8 mouse cellular contexts compared by ENCODE assay signal in the genomic region with DNA sequence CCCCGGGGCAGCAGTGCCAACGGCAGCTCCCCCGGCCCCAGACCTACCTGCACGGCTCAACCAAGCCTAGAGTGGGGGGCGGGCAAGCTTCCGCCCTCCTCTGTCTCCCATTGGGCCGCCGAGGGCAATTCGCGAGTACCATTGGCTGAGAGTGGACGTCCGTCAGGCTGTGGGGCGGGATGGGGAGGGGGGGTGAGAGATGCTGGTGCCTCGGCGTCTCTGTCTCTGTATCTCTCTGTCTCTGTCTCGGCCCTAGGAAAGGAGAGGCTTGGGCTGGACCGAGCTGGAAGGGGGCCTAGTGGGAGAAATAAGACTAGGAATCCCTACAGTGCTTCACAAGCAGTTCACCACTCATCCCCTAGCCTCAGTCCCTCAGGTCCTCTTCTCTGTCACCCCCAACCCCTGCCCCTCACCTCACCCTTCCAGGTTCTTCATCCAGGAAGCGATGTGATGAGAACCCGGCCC. TPM values are rescaled to one million over a fixed set of nuclear protein-coding genes. Genes with fewer than 3 reads are reported as not detected.
DNase-seq lines count a peak whose midpoint lies in the region; ATAC-seq and TF ChIP-seq lines count a peak whose summit lies in the region.

No protein-coding gene starts in this region.

- peaks cover 13% of the 10 kb centered on the region for H3K79me2 ChIP-seq in MEL (ENCODE audit: control insufficient read depth, insufficient read depth, low read length, poor library complexity)

- H3K9me3 ChIP-seq in MEL (replicated peaks; ENCODE audit: insufficient read depth, low read length), result no peaks in the 10 kb centered on the region
- no peaks in the 10 kb centered on the region for H3K9me3 ChIP-seq in forebrain, postnatal 0 days (ENCODE audit: low read length)
- H3K9me3 ChIP-seq in lung, embryonic 15.5 days, result no peaks in the 10 kb centered on the region

- DNase-seq in MEL (ENCODE audit: low read depth, low spot score), result peak; percentile 98
- DNase-seq in cerebellum, adult 2 months, result peak; percentile 93
- peak; percentile 96 for DNase-seq in forebrain, postnatal 0 days
- DNase-seq in heart, postnatal 4 days, result peak; percentile 94
- peak; percentile 80 to 89 for DNase-seq in layer of hippocampus, adult 8-10 months (ENCODE audit: low spot score in 2 of 2)
- DNase-seq in ovary, adult 18-20 months (ENCODE audit: low spot score), result peak; percentile 86
- peak; percentile 93 for DNase-seq in thymus, postnatal 0 days (ENCODE audit: low spot score)

- peaks cover 0 to 6% of the 10 kb centered on the region in 2 experiments; a peak in 3 of 4 replicates for H3K27me3 ChIP-seq in MEL (ENCODE audit: control insufficient read depth in 1 of 2, insufficient read depth in 2 of 2, low read length in 2 of 2)
- H3K27me3 ChIP-seq in cerebellum, adult 2 months (ENCODE audit: control insufficient read depth, insufficient read depth, low read length), result no peaks in the 10 kb centered on the region
- no peaks in the 10 kb centered on the region for H3K27me3 ChIP-seq in forebrain, postnatal 0 days (ENCODE audit: insufficient read depth, low read length)
- no peaks in the 10 kb centered on the region for H3K27me3 ChIP-seq in lung, embryonic 15.5 days

- no peak for TF ChIP-seq RAD21 in MEL (IDR thresholded peaks at IDR 0.05; ENCODE audit: low read depth, low read length)

- peak overlapping the region; percentile 73 to 88 for H3K4me3 ChIP-seq in MEL (ENCODE audit: control insufficient read depth in 1 of 2, insufficient read depth in 1 of 2, low read depth in 2 of 2, low read length in 2 of 2)
- H3K4me3 ChIP-seq in cerebellum, adult 2 months (replicated peaks; ENCODE audit: insufficient read depth, low read depth, low read length), result peak overlapping the region; percentile 99
- peak overlapping the region; percentile 96 for H3K4me3 ChIP-seq in forebrain, postnatal 0 days (ENCODE audit: low read depth, low read length)
- peak overlapping the region; percentile 98 for H3K4me3 ChIP-seq in lung, embryonic 15.5 days

- H3K36me3 ChIP-seq in MEL (ENCODE audit: control insufficient read depth in 1 of 2, insufficient read depth in 2 of 2, low read length in 2 of 2), result peaks cover 0 to 23% of the 10 kb centered on the region in 2 experiments
- no peaks in the 10 kb centered on the region for H3K36me3 ChIP-seq in forebrain, postnatal 0 days (ENCODE audit: insufficient read depth)
- H3K36me3 ChIP-seq in lung, embryonic 15.5 days, result peaks cover 3% of the 10 kb centered on the region; the same call in 1 of the 2 replicates

- TF ChIP-seq EP300 in MEL (IDR thresholded peaks at IDR 0.05; ENCODE audit: low read depth in 1 of 2, low read length in 2 of 2), result no peak

- peak; percentile 100 for ATAC-seq in forebrain, postnatal 0 days
- peak; percentile 100 for ATAC-seq in lung, embryonic 15.5 days (ENCODE audit: borderline replicate concordance, extremely low read depth, low FRiP score, low TSS enrichment)

- peak; percentile 68 to 77 for TF ChIP-seq POLR2A in MEL (IDR thresholded peaks at IDR 0.05; ENCODE audit: control insufficient read depth in 1 of 2, insufficient read depth in 1 of 2, low read depth in 1 of 2, low read length in 2 of 2, poor library complexity in 1 of 2)
- peak; percentile 64; the same call in 1 of the 2 replicates for TF ChIP-seq POLR2A in cerebellum, adult 2 months (IDR thresholded peaks at IDR 0.05; ENCODE audit: borderline replicate concordance, insufficient read depth, low read length)

- under 1% methylated on average over 19 of the region's 19 CpGs for WGBS in cerebellum, adult 2 months
- 1% methylated on average over 18 of the region's 19 CpGs for WGBS in forebrain, postnatal 0 days
- WGBS in lung, embryonic 15.5 days, result under 1% methylated on average over 16 of the region's 19 CpGs

- peak overlapping the region; percentile 81 for H3K4me2 ChIP-seq in forebrain, postnatal 0 days (ENCODE audit: low read depth)
- peak overlapping the region; percentile 79 for H3K4me2 ChIP-seq in lung, embryonic 15.5 days

- peak overlapping the region; percentile 31; the same call in 1 of the 2 replicates for H3K27ac ChIP-seq in MEL (ENCODE audit: control insufficient read depth, low read depth, low read length)
- H3K27ac ChIP-seq in cerebellum, adult 2 months (ENCODE audit: insufficient read depth, low read length), result peak overlapping the region; percentile 64
- peak overlapping the region; percentile 69 for H3K27ac ChIP-seq in forebrain, postnatal 0 days (ENCODE audit: low read depth, low read length)
- peak overlapping the region; percentile 52 for H3K27ac ChIP-seq in lung, embryonic 15.5 days

- H3K9ac ChIP-seq in MEL (ENCODE audit: control insufficient read depth, low read depth, low read length, poor library complexity, severe bottlenecking), result peak overlapping the region; percentile 80
- peak overlapping the region; percentile 92 for H3K9ac ChIP-seq in forebrain, postnatal 0 days
- peak overlapping the region; percentile 93 for H3K9ac ChIP-seq in lung, embryonic 15.5 days

- H3K4me1 ChIP-seq in MEL (ENCODE audit: control insufficient read depth in 1 of 2, insufficient read depth in 2 of 2, low read length in 2 of 2), result peaks cover 3 to 5% of the 10 kb centered on the region in 2 experiments
- peaks cover 5% of the 10 kb centered on the region; the same call in 1 of the 2 replicates for H3K4me1 ChIP-seq in cerebellum, adult 2 months (ENCODE audit: control insufficient read depth, insufficient read depth, low read length)
- H3K4me1 ChIP-seq in forebrain, postnatal 0 days (ENCODE audit: insufficient read depth), result peaks cover 6% of the 10 kb centered on the region; the same call in 1 of the 2 replicates
- peaks cover 12% of the 10 kb centered on the region for H3K4me1 ChIP-seq in lung, embryonic 15.5 days

- TF ChIP-seq CTCF in MEL (IDR thresholded peaks at IDR 0.05 in 2 of 3, conservative IDR thresholded peaks at IDR 0.05 in 1 of 3; ENCODE audit: control insufficient read depth in 1 of 3, insufficient read depth in 1 of 3, low read depth in 2 of 3, low read length in 3 of 3, poor library complexity in 1 of 3, severe bottlenecking in 1 of 3), result no peak
- TF ChIP-seq CTCF in cerebellum, adult 2 months (IDR thresholded peaks at IDR 0.05; ENCODE audit: borderline replicate concordance, insufficient read depth, low read depth, low read length), result no peak
- no peak for TF ChIP-seq CTCF in forebrain, postnatal 0 days (IDR thresholded peaks at IDR 0.05; ENCODE audit: low read depth)

TF ChIP-seq in MEL, 35 proteins besides CTCF, POLR2A, EP300 and RAD21 (continues in another document):
- TF ChIP-seq ZC3H11A (IDR thresholded peaks at IDR 0.05; ENCODE audit: low read depth, low read length), result no peak
- TF ChIP-seq ZKSCAN1 (IDR thresholded peaks at IDR 0.05; ENCODE audit: low read depth, low read length), result no peak
- peak; percentile 76 for TF ChIP-seq TBP (IDR thresholded peaks at IDR 0.05; ENCODE audit: low read depth, low read length)
- TF ChIP-seq BHLHE40 (IDR thresholded peaks at IDR 0.05; ENCODE audit: borderline replicate concordance, low read depth, low read length), result no peak
- peak; percentile 38; the same call in 1 of the 2 replicates for TF ChIP-seq TCF12 (IDR thresholded peaks at IDR 0.05; ENCODE audit: low read depth, low read length)
- TF ChIP-seq ELF1 (IDR thresholded peaks at IDR 0.05; ENCODE audit: low read depth, low read length), result peak; percentile 69
- no peak for TF ChIP-seq MYB (IDR thresholded peaks at IDR 0.05; ENCODE audit: low read depth, low read length)
- no peak for TF ChIP-seq GATA1 (IDR thresholded peaks at IDR 0.05; ENCODE audit: low read depth, low read length)
- peak; percentile 97 for TF ChIP-seq MAZ (IDR thresholded peaks at IDR 0.05; ENCODE audit: low read depth, low read length)
- TF ChIP-seq ZMIZ1 (IDR thresholded peaks at IDR 0.05; ENCODE audit: low read depth, low read length), result peak; percentile 51; the same call in 1 of the 2 replicates
- TF ChIP-seq NRF1 (IDR thresholded peaks at IDR 0.05; ENCODE audit: insufficient read depth, low read depth, low read length, poor library complexity, severe bottlenecking), result no peak
- no peak for TF ChIP-seq MAFK (IDR thresholded peaks at IDR 0.05; ENCODE audit: borderline replicate concordance, low read depth, low read length)
- peak; percentile 55; the same call in 1 of the 2 replicates for TF ChIP-seq SIN3A (IDR thresholded peaks at IDR 0.05; ENCODE audit: low read length)
- TF ChIP-seq MYC (IDR thresholded peaks at IDR 0.05; ENCODE audit: low read depth, low read length), result no peak
- TF ChIP-seq POLR2AphosphoS5 (IDR thresholded peaks at IDR 0.05; ENCODE audit: borderline replicate concordance, low read depth, low read length), result no peak
- 0 out of 2 replicates have a peak, but pooled peaks have one; percentile 27 for TF ChIP-seq MXI1 (IDR thresholded peaks at IDR 0.05; ENCODE audit: low read depth, low read length)
- no peak for TF ChIP-seq POLR2AphosphoS2 (IDR thresholded peaks at IDR 0.05; ENCODE audit: low read length)
- no peak for TF ChIP-seq TAL1 (IDR thresholded peaks at IDR 0.05; ENCODE audit: low read length)
- TF ChIP-seq MEF2A (IDR thresholded peaks at IDR 0.05; ENCODE audit: extremely low read depth, insufficient replicate concordance, low read depth, low read length, poor library complexity, severe bottlenecking), result no peak
- TF ChIP-seq RCOR1 (IDR thresholded peaks at IDR 0.05; ENCODE audit: low read depth, low read length), result 0 out of 2 replicates have a peak, but pooled peaks have one; percentile 20
- peak; percentile 59 for TF ChIP-seq NELFE (IDR thresholded peaks at IDR 0.05; ENCODE audit: low read depth, low read length)
- peak; percentile 79; the same call in 1 of the 2 replicates for TF ChIP-seq HCFC1 (IDR thresholded peaks at IDR 0.05; ENCODE audit: low read depth, low read length)
- TF ChIP-seq ETS1 (IDR thresholded peaks at IDR 0.05; ENCODE audit: low read depth, low read length), result no peak
- no peak for TF ChIP-seq GABPA (IDR thresholded peaks at IDR 0.05; ENCODE audit: low read depth, low read length)
- TF ChIP-seq CHD2 (IDR thresholded peaks at IDR 0.05; ENCODE audit: low read length), result peak; percentile 66
- no peak for TF ChIP-seq SMC3 (IDR thresholded peaks at IDR 0.05; ENCODE audit: low read depth, low read length)

RNA-seq across cellular contexts. Expression of gene Kansl1, which starts 0.7 kb away (rescaled TPM):
- 14.9 and 17.1 TPM in 2 replicates for total RNA-seq in MEL (2012; rRNA removed)
- polyA plus RNA-seq in MEL (2012; ENCODE audit: insufficient read depth in 1 of 2, insufficient read length in 2 of 2, low read depth in 1 of 2, low replicate concordance in 2 of 2, missing spikeins in 1 of 2), result 10 to 100 TPM; 56.4 to 76.3 TPM
- polyA plus RNA-seq in cerebellum, adult 2 months (2012; rRNA removed), result 87.7 and 91.0 TPM in 2 replicates
- 65.3 and 67.6 TPM in 2 replicates for total RNA-seq in forebrain, postnatal 0 days (2014; rRNA removed)
- polyA plus RNA-seq in forebrain, postnatal 0 days (2015; fragmentation: Nextera tagmentation; extraction: Ambion mirVana), result 19.5 and 22.0 TPM in 2 replicates
- total RNA-seq in heart, postnatal 4 days (2021), result 10 to 100 TPM; 35.5 TPM
- total RNA-seq in layer of hippocampus, adult 8-10 months (2022), result 10 to 100 TPM; 65.0 to 79.8 (median 71.3) TPM
- 18.6 and 19.2 TPM in 2 replicates for polyA plus RNA-seq in lung, embryonic 15.5 days (2015; fragmentation: Nextera tagmentation; extraction: Ambion mirVana)
- polyA plus RNA-seq in thymus, postnatal 0 days (2015; fragmentation: Nextera tagmentation; extraction: Ambion mirVana), result 17.5 and 18.3 TPM in 2 replicates

Comparison
In these comparisons a context has a peak if more than half of its experiments do, and no peak if none do; other contexts are left out.
1. Peak in every context shown above with its lines: DNase-seq, ATAC-seq, H3K4me3 ChIP-seq and H3K27ac ChIP-seq.